Mouse (Mus musculus): ENCODE data around the gene Olfr569. TPM values are rescaled to one million over a fixed set of nuclear protein-coding genes. Genes with fewer than 3 reads are reported as not detected.

Gene Olfr569
- polyA plus RNA-seq (2012; rRNA removed) = not detected in 2 replicates
- not detected in 2 replicates for polyA plus RNA-seq (2014; fragmentation: Nextera tagmentation; extraction: Ambion mirVana)

DNA sequence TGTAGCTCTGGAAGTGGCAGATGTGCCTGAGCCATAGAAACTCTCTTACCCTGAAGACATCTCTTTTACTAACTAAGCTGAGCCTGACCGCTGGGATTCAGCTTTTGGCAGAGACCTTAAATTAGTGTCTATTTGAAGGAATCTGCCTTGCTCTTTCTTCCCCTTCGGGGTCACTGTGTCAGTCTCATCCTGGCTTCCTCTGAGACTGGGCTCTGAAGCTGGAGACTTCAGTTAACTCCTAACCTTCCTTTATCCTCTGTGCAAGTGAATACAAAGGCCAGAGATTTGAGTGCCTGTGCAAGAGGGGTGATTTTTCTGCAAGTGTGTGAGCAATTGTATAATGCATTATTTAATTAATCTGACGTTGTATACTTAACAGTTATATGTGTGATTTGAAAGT, at the start of gene Olfr569:
Gene Olfr569 (minus strand): TSS at position 101 of the 400 bp plus-strand sequence.
- DNase-seq (ENCODE audit: low spot score) (no peak), ATAC-seq (ENCODE audit: low FRiP score, low read depth) (no peak)
- Histone ChIP-seq H3K9me3 (ENCODE audit: control insufficient read depth, low read length) (no peaks in the 10 kb centered on the region), H3K4me1 (ENCODE audit: control insufficient read depth, insufficient read depth, low read length) (no peaks in the 10 kb centered on the region), H3K36me3 (ENCODE audit: control insufficient read depth, insufficient read depth, low read length) (no peaks in the 10 kb centered on the region), H3K9ac (ENCODE audit: low read depth, low read length, severe bottlenecking) (no peak within 1 kb of the TSS), H3K27me3 (ENCODE audit: control insufficient read depth, insufficient read depth, low read length) (no peaks in the 10 kb centered on the region), H3K4me2 (replicated peaks; ENCODE audit: low read depth, low read length, severe bottlenecking) (no peak within 1 kb of the TSS), H3K4me3 (replicated peaks; ENCODE audit: low read length) (no peak within 1 kb of the TSS), H3K27ac (replicated peaks; ENCODE audit: low read depth, low read length) (no peak within 1 kb of the TSS)
- WGBS = 76% methylated on average over 3 of the region's 3 CpGs
- TF ChIP-seq POLR2A (IDR thresholded peaks at IDR 0.05; ENCODE audit: borderline replicate concordance, extremely low read depth, insufficient read depth, insufficient read length) = no peak

DNA sequence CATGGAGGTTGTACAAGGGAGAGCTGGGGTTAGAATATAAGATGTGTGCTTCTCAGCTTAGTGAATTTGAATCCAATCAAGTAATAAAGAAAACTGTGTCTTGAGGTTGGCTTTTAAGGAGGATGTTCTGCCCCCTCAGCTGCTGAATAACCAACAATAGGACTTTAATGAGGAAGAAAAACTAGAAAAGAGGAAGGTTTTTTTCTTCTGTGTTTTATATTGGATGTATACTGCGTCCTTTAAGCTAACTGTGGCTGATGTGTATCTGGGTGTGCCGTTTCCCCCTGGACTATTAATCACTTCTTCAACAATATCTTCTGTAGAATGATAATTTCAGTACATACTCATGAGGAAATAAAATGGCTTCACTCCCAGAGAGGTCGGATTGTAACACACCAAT, 36.4 kb upstream of the Olfr569 start:
- WGBS = 68% methylated on average over 3 of the region's 3 CpGs

DNA sequence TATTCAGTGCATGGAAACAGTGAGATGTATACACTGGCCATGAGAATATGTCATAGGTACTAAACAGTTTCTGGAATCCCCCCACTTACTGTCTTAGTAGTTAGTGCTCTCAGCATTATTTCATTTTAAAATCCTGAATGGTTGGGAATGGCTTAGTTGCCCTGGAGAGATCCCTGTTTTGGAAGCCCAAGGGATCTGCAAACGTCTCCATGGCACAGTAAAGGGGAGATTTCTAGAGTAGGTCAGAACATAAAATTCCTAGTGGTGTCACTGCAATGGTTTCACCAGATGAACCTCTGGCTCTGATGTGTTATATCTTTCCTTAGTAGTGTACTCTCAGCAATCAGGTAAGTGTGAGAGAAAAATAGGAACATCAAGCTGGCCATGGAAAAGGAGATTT, 33.4 kb upstream of the Olfr569 start, which contains the start of gene Olfr572:
Gene Olfr572 (plus strand): TSS at position 301 of the 400 bp plus-strand sequence.
- H3K9ac ChIP-seq (ENCODE audit: low read depth, low read length, severe bottlenecking) = no peak within 1 kb of the TSS
- H3K4me2 ChIP-seq (replicated peaks; ENCODE audit: low read depth, low read length, severe bottlenecking) = no peak within 1 kb of the TSS
- DNase-seq (ENCODE audit: low spot score) (no peak), ATAC-seq (ENCODE audit: low FRiP score, low read depth) (no peak)
- no peak within 1 kb of the TSS for H3K27ac ChIP-seq (replicated peaks; ENCODE audit: low read depth, low read length)
- no peaks in the 10 kb centered on the region for H3K27me3 ChIP-seq (ENCODE audit: control insufficient read depth, insufficient read depth, low read length)
- TF ChIP-seq POLR2A (IDR thresholded peaks at IDR 0.05; ENCODE audit: borderline replicate concordance, extremely low read depth, insufficient read depth, insufficient read length) = no peak
- no peaks in the 10 kb centered on the region for H3K36me3 ChIP-seq (ENCODE audit: control insufficient read depth, insufficient read depth, low read length)
- H3K4me3 ChIP-seq (replicated peaks; ENCODE audit: low read length) = no peak within 1 kb of the TSS
- H3K4me1 ChIP-seq (ENCODE audit: control insufficient read depth, insufficient read depth, low read length) = no peaks in the 10 kb centered on the region
- H3K9me3 ChIP-seq (ENCODE audit: control insufficient read depth, low read length) = no peaks in the 10 kb centered on the region
- WGBS = 63% methylated on average over 1 of the region's 1 CpGs

More for the DNA sequence above, 36.4 kb upstream of the Olfr569 start:
- Histone ChIP-seq H3K4me3 (replicated peaks; ENCODE audit: low read length) (no peak overlapping the region), H3K4me1 (ENCODE audit: control insufficient read depth, insufficient read depth, low read length) (no peaks in the 10 kb centered on the region), H3K36me3 (ENCODE audit: control insufficient read depth, insufficient read depth, low read length) (no peaks in the 10 kb centered on the region), H3K27ac (replicated peaks; ENCODE audit: low read depth, low read length) (no peak overlapping the region), H3K27me3 (ENCODE audit: control insufficient read depth, insufficient read depth, low read length) (no peaks in the 10 kb centered on the region), H3K9me3 (ENCODE audit: control insufficient read depth, low read length) (no peaks in the 10 kb centered on the region), H3K4me2 (replicated peaks; ENCODE audit: low read depth, low read length, severe bottlenecking) (no peak overlapping the region), H3K9ac (ENCODE audit: low read depth, low read length, severe bottlenecking) (no peak overlapping the region)
- no peak for ATAC-seq (ENCODE audit: low FRiP score, low read depth)
- no peak for TF ChIP-seq POLR2A (IDR thresholded peaks at IDR 0.05; ENCODE audit: borderline replicate concordance, extremely low read depth, insufficient read depth, insufficient read length)
- no peak for DNase-seq (ENCODE audit: low spot score)

DNA sequence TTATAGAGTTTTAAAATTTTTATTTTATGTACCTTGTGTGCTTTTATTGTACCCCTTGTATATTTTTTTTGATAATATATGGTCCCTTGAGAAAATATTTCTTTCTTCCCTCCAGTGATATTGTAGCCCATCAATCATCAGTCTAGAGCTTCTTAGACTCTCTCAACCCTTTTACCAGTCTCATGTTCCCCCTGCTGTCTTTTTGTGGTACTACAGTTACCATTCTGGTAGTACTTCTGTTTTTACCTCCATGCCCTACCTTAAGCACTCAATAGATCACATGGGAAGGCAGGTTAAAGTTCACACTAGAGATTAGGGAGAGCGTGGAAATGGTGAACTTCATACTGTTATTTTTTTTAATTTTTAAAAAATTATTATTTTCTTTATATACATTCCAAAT, 28.9 kb upstream of the Olfr569 start:
- Histone ChIP-seq H3K4me1 (ENCODE audit: control insufficient read depth, insufficient read depth, low read length) (no peaks in the 10 kb centered on the region), H3K36me3 (ENCODE audit: control insufficient read depth, insufficient read depth, low read length) (no peaks in the 10 kb centered on the region), H3K4me3 (replicated peaks; ENCODE audit: low read length) (no peak overlapping the region), H3K27me3 (ENCODE audit: control insufficient read depth, insufficient read depth, low read length) (no peaks in the 10 kb centered on the region), H3K9me3 (ENCODE audit: control insufficient read depth, low read length) (no peaks in the 10 kb centered on the region), H3K4me2 (replicated peaks; ENCODE audit: low read depth, low read length, severe bottlenecking) (no peak overlapping the region), H3K27ac (replicated peaks; ENCODE audit: low read depth, low read length) (no peak overlapping the region), H3K9ac (ENCODE audit: low read depth, low read length, severe bottlenecking) (no peak overlapping the region)
- ATAC-seq (ENCODE audit: low FRiP score, low read depth) = peak; percentile 30; the same call in 1 of the 2 replicates
- WGBS = 10% methylated on average over 1 of the region's 1 CpGs
- DNase-seq (ENCODE audit: low spot score) = peak; percentile 80
- no peak for TF ChIP-seq POLR2A (IDR thresholded peaks at IDR 0.05; ENCODE audit: borderline replicate concordance, extremely low read depth, insufficient read depth, insufficient read length)

DNA sequence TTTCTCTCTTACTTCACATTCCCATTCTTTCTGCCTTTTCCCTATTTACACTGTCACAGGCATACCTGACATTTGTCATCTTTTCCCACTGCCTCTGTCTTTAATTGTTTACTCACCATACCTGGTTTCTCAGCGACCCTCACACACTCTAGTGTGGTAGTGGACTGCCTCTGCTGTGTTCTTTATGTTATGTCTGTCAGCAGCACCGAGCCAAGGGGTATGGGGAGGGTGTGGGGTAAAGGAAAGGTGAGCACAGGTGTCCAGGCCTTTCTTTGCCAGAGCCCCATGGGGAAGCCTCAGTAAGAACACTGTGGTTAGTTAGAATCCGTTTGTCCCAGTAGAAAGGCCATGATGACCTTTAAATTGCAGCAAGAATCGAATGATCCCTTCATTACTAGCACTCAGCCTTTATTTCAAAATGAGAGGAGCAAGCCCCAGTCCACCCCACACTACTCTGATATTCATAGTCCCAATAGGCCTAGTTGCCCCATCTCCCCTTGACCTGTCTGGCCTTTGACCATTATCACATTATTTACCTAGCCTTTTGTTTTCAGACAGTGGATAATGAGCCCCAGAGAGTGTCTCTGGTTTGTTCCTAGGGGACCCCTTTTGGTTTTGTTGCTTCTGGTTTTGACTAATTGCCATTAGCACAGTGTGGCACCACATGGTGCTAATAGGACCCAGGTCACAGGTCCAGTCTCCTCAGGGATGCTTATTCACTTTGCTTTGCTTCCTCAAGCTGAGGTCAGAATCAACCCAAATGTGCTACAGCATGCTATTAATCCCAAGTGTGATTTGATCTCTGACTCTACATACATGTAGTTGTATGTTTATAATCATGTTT, 26.6 kb upstream of the Olfr569 start, which contains the start of gene Olfr571:
Gene Olfr571 (minus strand): TSS at position 505 of the 844 bp plus-strand sequence.
- no peak for TF ChIP-seq POLR2A (IDR thresholded peaks at IDR 0.05; ENCODE audit: borderline replicate concordance, extremely low read depth, insufficient read depth, insufficient read length)
- no peak for DNase-seq (ENCODE audit: low spot score)
- no peak within 1 kb of the TSS for H3K4me2 ChIP-seq (replicated peaks; ENCODE audit: low read depth, low read length, severe bottlenecking)
- no peaks in the 10 kb centered on the region for H3K9me3 ChIP-seq (ENCODE audit: control insufficient read depth, low read length)
- no peaks in the 10 kb centered on the region for H3K4me1 ChIP-seq (ENCODE audit: control insufficient read depth, insufficient read depth, low read length)
- no peaks in the 10 kb centered on the region for H3K36me3 ChIP-seq (ENCODE audit: control insufficient read depth, insufficient read depth, low read length)
- 58% methylated on average over 4 of the region's 4 CpGs for WGBS
- no peaks in the 10 kb centered on the region for H3K27me3 ChIP-seq (ENCODE audit: control insufficient read depth, insufficient read depth, low read length)
- ATAC-seq (ENCODE audit: low FRiP score, low read depth) = no peak
- no peak within 1 kb of the TSS for H3K9ac ChIP-seq (ENCODE audit: low read depth, low read length, severe bottlenecking)
- H3K4me3 ChIP-seq (replicated peaks; ENCODE audit: low read length) = no peak within 1 kb of the TSS
- H3K27ac ChIP-seq (replicated peaks; ENCODE audit: low read depth, low read length) = no peak within 1 kb of the TSS
